Mouse (Mus musculus) urinary bladder, adult 2 months (tissue): ENCODE data around the gene Nrip2. TPM values are rescaled to one million over a fixed set of nuclear protein-coding genes. Genes with fewer than 3 reads are reported as not detected.

Source experiments
- DNase-seq: peaks from one replicate; pipeline ENCODE4 v3.0.0; 2022; ENCODE audit warnings: low spot score
- polyA plus RNA-seq: library from polyadenylated mRNA; depleted of rRNA; stranded (reverse); fragments of >200 nt; gene quantifications from 2 replicates; pipeline ENCODE4 v1.2.3, GENCODE M21; 2012

Nrip2 gene
- polyA plus RNA-seq, 1 experiment, result 5.0 TPM

DNA sequence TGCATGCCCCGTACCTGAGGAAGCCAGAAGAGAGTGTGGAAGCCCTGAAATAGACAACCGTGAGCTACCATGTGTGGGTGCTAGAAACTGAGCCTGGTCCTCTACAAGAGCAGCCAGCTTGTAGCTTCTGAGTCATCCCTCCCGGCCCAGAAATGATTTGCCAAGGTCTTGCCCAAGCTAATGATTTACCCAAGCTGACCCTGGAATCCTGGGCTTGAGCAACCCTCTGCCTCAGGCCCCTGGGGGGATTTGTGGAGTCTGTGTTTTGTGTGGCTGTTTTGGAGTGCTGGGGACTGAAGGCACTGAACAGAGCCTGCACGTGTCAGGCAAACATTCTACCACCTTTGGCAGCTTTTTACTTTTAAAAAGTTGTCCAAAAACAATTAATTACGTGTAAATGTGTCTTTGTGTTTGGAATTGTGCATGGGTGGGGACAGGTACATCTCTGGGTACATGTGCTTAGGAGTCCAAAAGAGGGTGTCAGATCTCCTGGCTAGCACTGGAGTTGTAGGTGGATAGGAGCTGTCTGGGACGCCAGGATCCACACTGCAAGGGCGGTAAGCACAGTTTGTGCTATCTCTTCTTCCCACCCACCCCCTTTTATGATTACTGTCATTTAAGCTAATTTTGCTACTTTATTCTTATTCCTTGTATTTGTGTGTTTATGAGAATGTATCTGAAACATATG is 1.4 kb upstream of the Nrip2 start:
- no peak for DNase-seq

DNA sequence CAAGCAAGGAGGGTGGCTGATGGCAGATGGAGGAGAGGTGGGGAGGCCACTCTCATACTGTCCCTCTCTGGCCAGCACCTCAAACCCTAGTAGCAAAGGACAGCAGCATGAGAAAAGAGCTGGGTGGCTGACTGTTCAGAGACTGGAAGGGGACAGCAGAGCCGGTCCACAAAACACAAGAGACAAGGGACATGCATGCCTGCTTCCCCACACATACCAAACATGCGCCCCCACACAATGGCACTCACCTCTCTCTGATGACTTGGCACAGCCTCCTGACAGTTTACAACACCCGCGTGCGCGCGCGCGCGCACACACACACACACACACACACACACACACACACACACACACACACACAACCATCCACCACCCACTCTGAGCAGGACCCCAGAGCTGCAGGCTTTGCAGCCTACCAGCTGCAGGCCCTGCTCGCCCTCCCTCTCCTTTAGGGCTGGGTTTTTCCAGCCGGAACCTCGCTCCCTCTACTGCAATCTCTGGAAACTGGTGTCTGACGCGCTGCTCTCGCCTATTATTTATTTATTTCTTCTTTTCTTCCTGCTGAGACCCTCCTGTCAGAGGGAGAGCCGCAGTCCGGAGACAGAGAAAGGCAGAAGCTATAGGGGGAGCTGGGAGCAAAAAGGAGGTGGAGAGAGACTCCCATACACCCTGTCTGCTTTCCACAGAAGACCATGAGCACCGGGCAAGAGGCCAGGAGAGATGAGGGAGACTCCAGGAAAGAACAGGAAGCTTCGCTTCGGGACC is 507 bp downstream of the Nrip2 start:
- DNase-seq, result no peak

DNA sequence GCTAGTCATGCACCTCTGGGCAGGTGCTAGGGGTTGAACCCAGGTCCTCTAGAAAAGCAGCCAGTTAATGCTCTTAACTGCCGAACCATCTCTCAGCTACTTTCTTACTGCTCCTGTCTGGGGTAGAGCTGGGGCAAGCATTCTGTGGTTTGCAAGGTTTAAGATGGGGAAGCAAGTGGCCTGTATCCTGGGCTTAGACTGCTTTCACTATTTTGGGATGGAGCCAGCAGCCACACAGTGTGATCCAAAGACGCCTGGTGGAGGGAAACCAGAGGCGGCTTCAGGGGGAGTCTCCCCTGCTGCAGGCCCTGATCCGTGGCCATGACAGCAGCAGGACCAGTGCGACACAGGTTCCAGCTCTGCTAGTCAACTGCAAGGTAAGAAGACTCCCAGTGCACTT is 5.6 kb downstream of the Nrip2 start:
- DNase-seq, result no peak

- no peak for DNase-seq
These were observed 9.5 kb downstream of the Nrip2 start for GRCm38 (mm10) chr6:128408544-128409125.

DNA sequence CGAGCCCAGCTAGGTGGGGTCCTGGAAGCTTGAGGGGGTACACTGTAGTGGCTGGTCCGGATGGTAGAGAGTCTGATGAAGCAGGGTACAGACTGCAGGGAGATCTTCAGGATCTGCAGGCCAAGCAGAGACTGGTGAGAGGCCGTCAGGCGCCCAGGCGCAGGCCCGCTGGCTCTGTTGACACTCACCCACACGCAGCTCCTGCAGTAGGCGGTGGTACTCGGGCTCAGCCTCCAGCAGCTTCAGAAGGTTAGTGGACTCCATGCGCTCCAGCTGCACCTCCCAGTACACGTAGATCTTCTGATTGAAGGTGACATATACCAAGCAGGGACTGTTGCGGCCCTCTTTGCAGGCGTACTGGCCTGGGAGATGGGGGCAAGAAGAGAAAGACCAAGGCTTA is 11.2 kb downstream of the Nrip2 start:
- DNase-seq, result no peak

DNA sequence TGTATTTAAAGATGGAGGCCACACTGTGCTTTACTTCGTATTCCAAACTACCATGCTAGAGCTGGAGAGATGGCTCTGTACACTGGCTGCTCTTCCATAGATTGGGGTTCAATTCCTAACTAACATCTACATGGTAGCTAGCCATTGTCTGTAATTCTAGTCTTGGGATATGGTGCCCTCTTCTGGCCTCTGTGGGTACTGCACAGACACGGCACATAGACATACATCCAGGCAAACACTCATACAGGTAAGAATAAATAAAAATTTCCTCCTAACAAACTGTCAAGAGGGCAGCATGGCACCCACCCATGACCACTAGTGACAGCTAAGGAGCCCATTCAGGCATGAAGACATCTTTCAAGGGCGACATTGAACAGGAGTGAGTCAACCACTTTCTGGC is 12.0 kb downstream of the Nrip2 start:
- peak; percentile 70 for DNase-seq

- DNase-seq, result no peak
These were observed 17.1 kb downstream of the Nrip2 start for GRCm38 (mm10) chr6:128416169-128416568.

GRCm38 (mm10) chr6:128418076-128418475 is 19.0 kb downstream of the Nrip2 start:
- no peak for DNase-seq

DNA sequence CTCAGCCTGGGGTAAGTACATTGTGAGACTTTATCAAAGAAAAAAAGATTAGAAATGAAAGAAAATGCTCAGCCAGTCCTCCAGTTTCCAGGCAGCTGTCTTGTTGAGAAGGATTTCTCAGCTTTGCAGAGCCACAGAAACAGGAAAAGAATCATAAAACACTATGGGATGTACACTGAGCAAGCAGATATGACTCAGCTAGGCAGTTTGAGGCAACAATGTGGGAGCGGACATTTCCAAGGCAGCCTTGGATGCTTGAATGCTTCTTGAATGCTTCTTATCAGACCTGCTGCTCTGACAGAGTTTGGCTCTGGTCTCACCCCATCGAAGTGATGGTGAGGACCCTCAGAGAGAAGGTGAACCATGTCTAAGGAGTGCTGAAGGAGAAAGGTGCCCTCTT is 21.9 kb downstream of the Nrip2 start:
- DNase-seq, result no peak

DNA sequence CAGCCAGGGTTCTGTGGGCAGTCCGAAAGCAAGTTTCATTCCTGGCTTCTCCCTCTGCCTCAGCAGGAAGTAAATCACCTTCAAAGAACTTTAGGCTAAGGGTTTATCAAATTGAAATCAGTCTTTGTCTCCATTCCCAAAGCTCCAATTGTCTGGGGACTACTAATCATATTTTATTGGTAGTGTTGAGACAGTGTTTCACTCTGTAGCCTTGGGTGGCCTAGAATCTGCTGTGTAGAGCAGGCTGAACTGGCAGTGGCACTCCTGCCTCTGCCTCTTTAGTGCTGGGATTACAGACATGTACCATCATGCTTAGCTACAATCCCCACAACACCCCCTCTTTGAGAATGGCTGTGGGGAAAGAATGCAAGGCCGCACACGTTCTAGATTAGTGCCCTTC is 22.4 kb downstream of the Nrip2 start:
- no peak for DNase-seq

DNA sequence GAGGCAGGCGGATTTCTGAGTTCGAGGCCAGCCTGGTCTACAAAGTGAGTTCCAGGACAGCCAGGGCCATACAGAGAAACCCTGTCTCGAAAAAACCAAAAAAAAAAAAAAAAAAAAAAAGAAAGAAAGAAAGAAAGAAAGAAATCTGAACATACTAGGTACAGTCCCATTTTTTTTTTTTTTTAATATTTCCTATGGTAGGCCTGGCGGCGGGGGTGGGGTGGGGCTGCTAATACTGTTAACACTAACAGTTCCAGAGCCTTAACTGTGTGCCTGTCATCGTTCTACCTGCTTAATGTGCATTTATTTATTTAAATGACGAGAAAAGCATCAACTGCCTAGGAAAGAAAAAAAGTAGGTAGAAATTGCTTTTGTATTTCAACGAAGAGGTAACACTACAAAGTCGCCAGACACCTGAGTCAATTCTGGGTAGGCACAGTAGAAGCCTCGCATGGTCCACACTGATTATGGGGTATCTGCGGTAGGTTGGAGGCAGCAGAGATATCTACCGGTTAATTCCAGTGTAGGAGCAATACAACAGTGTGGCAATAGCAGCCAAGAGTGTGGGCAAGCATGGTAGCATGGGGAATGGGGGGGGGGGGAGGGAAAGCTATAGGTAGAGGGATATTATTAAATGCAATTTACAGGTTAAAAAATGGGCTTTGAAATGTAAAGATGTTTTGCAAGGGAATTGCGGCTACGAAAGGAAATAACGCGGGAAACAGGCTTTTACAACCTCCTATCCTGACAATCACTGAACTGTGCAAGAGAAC is 24.6 kb downstream of the Nrip2 start:
- DNase-seq, result no peak

DNA sequence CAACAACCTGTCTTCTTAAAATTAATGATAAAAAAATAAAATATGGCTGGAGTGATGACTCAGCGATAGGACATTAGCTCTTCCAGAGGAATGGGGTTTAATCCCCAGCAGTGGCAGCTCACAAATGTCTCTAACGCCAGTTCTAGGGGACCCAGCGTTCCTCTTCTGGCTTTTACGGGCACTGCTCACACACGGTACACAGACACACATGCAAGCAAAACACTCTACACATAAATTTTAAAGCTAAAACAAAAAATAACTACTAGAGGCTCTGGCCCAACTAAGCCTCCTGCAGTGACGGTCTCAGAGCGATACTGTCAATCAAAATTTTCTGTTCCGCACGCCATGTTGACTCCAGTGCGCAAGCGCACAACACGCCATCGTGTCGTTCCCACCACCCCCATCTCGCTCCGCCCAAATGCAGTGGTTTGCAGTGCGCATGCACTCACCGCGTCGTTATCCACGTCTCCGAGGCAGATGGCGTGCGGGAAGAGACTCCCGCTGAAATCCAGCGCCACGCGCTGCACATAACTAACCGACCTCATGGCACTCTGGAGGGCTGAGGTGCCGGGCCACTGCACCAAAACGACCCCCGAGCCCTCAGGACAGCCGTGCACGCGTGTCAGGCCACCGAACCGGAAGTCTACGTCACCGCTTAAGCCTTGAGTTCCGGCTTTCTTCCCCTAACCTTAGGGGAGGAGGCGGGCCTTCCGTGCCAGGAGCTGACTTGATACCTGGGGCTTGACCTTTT is 25.3 kb downstream of the Nrip2 start, which contains the start of gene Itfg2:
Gene Itfg2 (minus strand): TSS at position 663 of the 751 bp plus-strand sequence.
- DNase-seq, result peak; percentile 93

DNA sequence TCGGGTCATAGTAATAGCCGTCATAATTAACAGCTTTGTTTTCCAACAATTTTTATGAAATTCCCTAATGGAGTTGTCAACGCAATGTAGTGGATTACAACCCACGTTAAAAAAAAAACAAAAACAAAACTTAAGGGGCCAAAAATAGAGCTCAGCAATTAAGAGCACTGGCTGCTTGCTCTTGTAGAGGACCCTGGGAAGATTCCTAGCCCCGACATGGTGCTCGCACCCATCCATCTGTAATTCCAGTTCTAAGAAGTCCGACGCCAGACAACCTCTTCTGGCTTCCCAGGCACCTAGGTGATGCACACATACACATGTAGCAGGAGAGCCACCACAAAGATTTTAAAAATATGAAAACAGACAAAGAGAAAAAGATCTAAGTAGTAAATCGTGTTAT is 25.9 kb downstream of the Nrip2 start:
- no peak for DNase-seq

GRCm38 (mm10) chr6:128427571-128427970 is 28.5 kb downstream of the Nrip2 start:
- DNase-seq, result no peak

DNA sequence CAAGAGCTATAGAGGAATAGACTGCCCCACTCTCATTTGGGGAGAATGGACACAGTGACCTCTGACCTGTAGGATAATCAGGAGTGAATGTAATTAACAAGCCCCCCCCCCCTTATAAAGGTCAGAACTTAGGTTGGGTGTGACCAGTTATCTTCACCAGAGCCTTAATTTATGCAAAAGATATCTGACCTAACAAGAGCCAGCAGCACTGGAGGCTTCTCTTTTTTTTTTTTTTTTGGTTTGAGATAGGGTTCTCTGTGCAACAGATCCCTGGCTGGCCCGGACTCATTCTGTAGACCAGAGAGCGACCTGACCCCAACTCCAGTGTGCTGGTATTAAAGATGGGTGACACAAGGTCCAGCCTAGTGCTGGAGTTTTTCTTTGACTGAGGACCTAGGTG is 30.2 kb downstream of the Nrip2 start:
- no peak for DNase-seq

- no peak for DNase-seq
These were observed 30.7 kb downstream of the Nrip2 start for GRCm38 (mm10) chr6:128429826-128430225.

DNA sequence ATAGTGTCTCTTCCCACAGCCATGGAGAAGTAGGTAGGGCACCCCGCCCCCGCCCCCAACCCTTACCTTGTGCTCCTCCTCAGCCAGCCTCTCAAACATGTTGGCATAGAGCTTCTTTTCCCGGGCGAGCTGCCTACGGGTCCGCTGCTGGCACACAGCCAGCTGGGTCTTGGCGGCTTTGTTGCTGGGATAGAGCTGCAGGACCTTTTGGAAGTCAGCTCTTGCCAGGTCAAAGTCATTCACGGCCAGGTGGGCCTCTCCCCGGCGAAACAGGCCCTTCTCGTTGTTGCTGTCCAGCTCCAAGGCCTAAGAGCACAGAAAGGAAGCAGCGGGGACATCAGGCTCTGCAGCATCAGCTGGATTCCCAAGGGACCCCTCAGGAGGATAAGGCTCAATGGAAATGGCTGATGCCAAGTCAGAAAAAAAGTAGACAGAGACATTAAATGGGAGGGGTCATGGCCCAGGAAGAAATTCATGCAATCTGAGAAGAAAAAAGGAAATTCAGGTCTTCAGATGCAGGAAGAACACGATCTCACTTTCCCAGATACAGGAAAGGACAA is 33.3 kb downstream of the Nrip2 start:
- no peak for DNase-seq

DNA sequence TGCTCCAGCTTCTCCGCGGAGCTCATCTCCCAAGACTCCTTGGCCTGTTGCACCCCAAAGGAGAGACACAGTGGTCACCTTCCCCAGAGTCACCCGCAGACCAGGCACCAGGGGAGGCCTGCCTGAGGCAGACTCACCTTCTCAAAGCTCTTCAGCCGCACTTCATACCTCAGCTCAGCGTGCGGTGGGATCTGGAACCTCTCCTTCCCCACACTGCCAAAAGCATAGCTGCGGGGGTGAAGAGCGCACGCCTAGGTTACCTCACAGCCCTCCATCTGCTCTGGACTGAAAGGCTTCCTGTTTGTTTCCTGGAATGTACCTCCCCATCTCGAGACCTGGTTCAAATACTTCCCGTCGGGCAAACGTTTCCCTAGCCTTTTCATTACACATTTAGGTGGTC is 34.5 kb downstream of the Nrip2 start:
- DNase-seq, result no peak

DNA sequence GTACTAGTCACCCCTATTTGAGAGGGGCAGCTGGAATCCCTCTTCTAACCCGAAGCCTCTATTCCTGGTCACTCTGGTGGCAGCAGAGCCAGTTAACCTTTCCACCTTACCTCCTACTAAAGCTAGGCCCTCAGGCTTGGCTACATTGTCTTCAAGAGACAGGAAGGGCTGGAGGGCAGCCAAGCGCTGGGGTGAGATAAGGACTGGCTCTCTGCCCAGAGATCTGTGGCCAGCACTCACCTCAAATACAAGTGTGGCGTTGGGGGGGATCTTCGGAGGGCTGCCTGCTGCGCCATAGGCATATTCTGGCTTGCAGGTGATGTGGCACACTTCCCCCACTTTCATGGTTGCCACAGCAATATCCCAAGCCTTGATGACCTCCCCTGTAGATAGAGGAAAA is 36.4 kb downstream of the Nrip2 start:
- DNase-seq, result no peak

GRCm38 (mm10) chr6:128436356-128437005 is 37.4 kb downstream of the Nrip2 start:
- DNase-seq, result no peak

DNA sequence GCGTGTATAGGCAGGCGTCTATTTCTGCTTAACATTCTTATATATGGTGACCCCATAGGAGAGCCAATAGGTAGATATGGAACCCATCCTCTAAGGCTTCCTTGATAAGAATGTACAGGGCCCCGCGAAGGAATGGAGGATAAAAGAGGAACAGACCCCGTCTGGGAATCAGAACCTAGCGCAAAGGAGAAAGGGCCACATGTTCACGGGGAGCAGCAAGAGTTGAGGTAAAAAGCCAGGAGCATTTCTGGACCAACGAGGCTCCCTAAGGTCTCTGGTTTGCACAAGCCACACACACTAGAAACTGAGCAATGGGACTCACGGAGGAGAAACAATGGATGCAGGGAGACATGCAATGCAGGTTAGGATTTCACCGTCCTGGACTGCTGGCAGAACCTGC is 38.2 kb downstream of the Nrip2 start:
- no peak for DNase-seq
